Mouse (Mus musculus): ENCODE data around the gene Tox2.
A peak's percentile ranks its signal among the peaks of the same experiment; 100 is the strongest.

The Tox2 gene

GRCm38 (mm10) chr2:163330742-163331141, 127.8 kb downstream of the Tox2 start:
- DNase-seq: peak; percentile 16

- DNase-seq: no peak
Observed at GRCm38 (mm10) chr2:163331423-163331822, 128.5 kb downstream of the Tox2 start.

- DNase-seq: no peak
Observed at GRCm38 (mm10) chr2:163332368-163333055, 129.6 kb downstream of the Tox2 start.

GRCm38 (mm10) chr2:163340263-163340662, 137.3 kb downstream of the Tox2 start:
- peak; percentile 18 for DNase-seq

GRCm38 (mm10) chr2:163343671-163344070, 140.7 kb downstream of the Tox2 start:
- DNase-seq: peak; percentile 6

GRCm38 (mm10) chr2:163344976-163345660, 142.2 kb downstream of the Tox2 start:
- DNase-seq: no peak

- DNase-seq: no peak
Observed at GRCm38 (mm10) chr2:163346497-163346896, 143.6 kb downstream of the Tox2 start.

GRCm38 (mm10) chr2:163347517-163348184, 144.7 kb downstream of the Tox2 start:
- no peak for DNase-seq

- DNase-seq: no peak
Observed at GRCm38 (mm10) chr2:163348677-163349076, 145.8 kb downstream of the Tox2 start.

GRCm38 (mm10) chr2:163349411-163349810, 146.5 kb downstream of the Tox2 start:
- no peak for DNase-seq

GRCm38 (mm10) chr2:163350443-163350842, 147.5 kb downstream of the Tox2 start:
- no peak for DNase-seq

GRCm38 (mm10) chr2:163353731-163354130, 150.8 kb downstream of the Tox2 start:
- no peak for DNase-seq

GRCm38 (mm10) chr2:163355666-163356065, 152.7 kb downstream of the Tox2 start:
- no peak for DNase-seq

- no peak for DNase-seq
Observed at GRCm38 (mm10) chr2:163356113-163356840, 153.4 kb downstream of the Tox2 start.

GRCm38 (mm10) chr2:163358662-163359061, 155.7 kb downstream of the Tox2 start:
- no peak for DNase-seq

GRCm38 (mm10) chr2:163359253-163359652, 156.3 kb downstream of the Tox2 start:
- DNase-seq: no peak

- no peak for DNase-seq
Observed at GRCm38 (mm10) chr2:163360858-163361623, 158.1 kb downstream of the Tox2 start.

- no peak for DNase-seq
Observed at GRCm38 (mm10) chr2:163362940-163363921, 160.3 kb downstream of the Tox2 start.

GRCm38 (mm10) chr2:163364785-163365541, 162.0 kb downstream of the Tox2 start:
- DNase-seq: no peak

- no peak for DNase-seq
Observed at GRCm38 (mm10) chr2:163370175-163370574, 167.2 kb downstream of the Tox2 start.

All from cerebellum, adult 8-10 months (tissue).